Mouse (Mus musculus) stomach, embryonic 16.5 days (tissue): ENCODE results near the gene Ppp1r14a. TPM values are rescaled to one million over a fixed set of nuclear protein-coding genes. Genes with fewer than 3 reads are reported as not detected.

Source experiments
- ATAC-seq: fragments of 200-750 bp; cut with Nextera tagmentation; 2 replicates; pipeline ENCODE4 v1.8.0; 2017; ENCODE audit warnings: moderate number of reproducible peaks, moderate TSS enrichment; ENCODE audit not compliant: insufficient read depth, low FRiP score
- H3K27ac ChIP-seq: fragments of 300-500 bp; sonication (generic); 2 replicates; pipeline ENCODE4 v1.5.1; 2014; ENCODE audit warnings: low read length
- H3K27me3 ChIP-seq: fragments of 300-500 bp; sonication (generic); 2 replicates; pipeline ENCODE4 v1.6.1; 2014; ENCODE audit warnings: low read length, control low read depth, mixed read lengths; ENCODE audit not compliant: control insufficient read depth, insufficient read depth
- H3K36me3 ChIP-seq: fragments of 300-500 bp; sonication (generic); 2 replicates; pipeline ENCODE4 v1.6.1; 2014; ENCODE audit warnings: low read length; ENCODE audit not compliant: control insufficient read depth, insufficient read depth
- H3K4me1 ChIP-seq: fragments of 300-500 bp; sonication (generic); 2 replicates; pipeline ENCODE4 v1.6.1; 2014; ENCODE audit warnings: low read length, control low read depth, mixed read lengths; ENCODE audit not compliant: control insufficient read depth, insufficient read depth
- H3K4me2 ChIP-seq: fragments of 300-500 bp; sonication (generic); 2 replicates; pipeline ENCODE4 v1.6.1; 2014; ENCODE audit warnings: low read depth, low read length, mixed read lengths
- H3K4me3 ChIP-seq: fragments of 300-500 bp; sonication (generic); replicated peaks from 2 replicates; pipeline ENCODE4 v1.5.1; 2014; ENCODE audit warnings: mild to moderate bottlenecking, low read length
- H3K9ac ChIP-seq: fragments of 300-500 bp; sonication (generic); 2 replicates; pipeline ENCODE4 v1.6.1; 2014; ENCODE audit warnings: low read length
- H3K9me3 ChIP-seq: fragments of 300-500 bp; sonication (generic); replicated peaks from 2 replicates; pipeline ENCODE4 v1.6.1; 2016; ENCODE audit warnings: low read length, control low read depth; ENCODE audit not compliant: control insufficient read depth
- WGBS: fragments of 180-500 bp; shearing (Covaris S2); extraction: QIAGEN DNeasy Blood & Tissue Kit; methylation state at CpG from one replicate; pipeline ENCODE4 v1.1.7; 2014; 5-methylcytosine and 5-hydroxymethylcytosine counted together
- polyA plus RNA-seq: library from polyadenylated mRNA; unstranded; fragments of >200 nt; fragmentation: Nextera tagmentation; extraction: Ambion mirVana; gene quantifications from 2 replicates; pipeline ENCODE4 v1.2.1, GENCODE M21; 2015

Ppp1r14a gene
- polyA plus RNA-seq, 1 experiment from 2014 or later, result 48.8 TPM

- H3K36me3 ChIP-seq, result no peaks in the 10 kb centered on the region
- no peaks in the 10 kb centered on the region for H3K27me3 ChIP-seq
- H3K4me1 ChIP-seq, result 0 out of 2 replicates have a peak, but pooled peaks cover 4% of the 10 kb centered on the region
- H3K9ac ChIP-seq, result no peak overlapping the region
- H3K4me2 ChIP-seq, result no peak overlapping the region
- H3K27ac ChIP-seq, result no peak overlapping the region
- no peaks in the 10 kb centered on the region for H3K9me3 ChIP-seq
- WGBS, result 87% methylated on average over 9 of the region's 9 CpGs
- H3K4me3 ChIP-seq, result no peak overlapping the region
- ATAC-seq, result no peak
These were observed 51.1 kb downstream of the Ppp1r14a start for GRCm38 (mm10) chr7:29340247-29340646.

GRCm38 (mm10) chr7:29340838-29341237 lies 51.7 kb downstream of the Ppp1r14a start:
- no peaks in the 10 kb centered on the region for H3K9me3 ChIP-seq
- no peaks in the 10 kb centered on the region for H3K27me3 ChIP-seq
- H3K4me1 ChIP-seq, result 0 out of 2 replicates have a peak, but pooled peaks cover 4% of the 10 kb centered on the region
- no peak overlapping the region for H3K27ac ChIP-seq
- H3K4me2 ChIP-seq, result no peak overlapping the region
- H3K4me3 ChIP-seq, result no peak overlapping the region
- no peak overlapping the region for H3K9ac ChIP-seq
- 84% methylated on average over 8 of the region's 8 CpGs for WGBS
- ATAC-seq, result no peak
- H3K36me3 ChIP-seq, result no peaks in the 10 kb centered on the region

- WGBS, result 61% methylated on average over 12 of the region's 12 CpGs
- ATAC-seq, result no peak
- peak overlapping the region; percentile 5; the same call in 1 of the 2 replicates for H3K27ac ChIP-seq
These were observed 52.6 kb downstream of the Ppp1r14a start for GRCm38 (mm10) chr7:29341722-29342121.

GRCm38 (mm10) chr7:29342489-29343092 lies 53.5 kb downstream of the Ppp1r14a start:
- H3K4me2 ChIP-seq, result no peak overlapping the region
- ATAC-seq, result no peak
- H3K9ac ChIP-seq, result no peak overlapping the region
- 0 out of 2 replicates have a peak, but pooled peaks cover 4% of the 10 kb centered on the region for H3K4me1 ChIP-seq
- 63% methylated on average over 8 of the region's 8 CpGs for WGBS
- H3K27me3 ChIP-seq, result no peaks in the 10 kb centered on the region
- no peaks in the 10 kb centered on the region for H3K9me3 ChIP-seq
- no peak overlapping the region for H3K4me3 ChIP-seq
- H3K27ac ChIP-seq, result peak overlapping the region; percentile 5; the same call in 1 of the 2 replicates
- H3K36me3 ChIP-seq, result no peaks in the 10 kb centered on the region

More at GRCm38 (mm10) chr7:29341722-29342121, 52.6 kb downstream of the Ppp1r14a start:
- Histone ChIP-seq H3K9ac (no peak overlapping the region), H3K36me3 (no peaks in the 10 kb centered on the region), H3K4me3 (no peak overlapping the region), H3K4me1 (0 out of 2 replicates have a peak, but pooled peaks cover 4% of the 10 kb centered on the region), H3K4me2 (no peak overlapping the region), H3K9me3 (no peaks in the 10 kb centered on the region), H3K27me3 (no peaks in the 10 kb centered on the region)

Other genes starting within 250 kb of the Ppp1r14a start
- 0.45 and 2.6 TPM in 2 replicates for gene Ryr1, start 164.1 kb upstream of the Ppp1r14a start, polyA plus RNA-seq
- 0.56 and 0.61 TPM in 2 replicates for gene Rasgrp4, start 154.5 kb upstream of the Ppp1r14a start, polyA plus RNA-seq
- gene Fam98c, start 133.1 kb upstream of the Ppp1r14a start, polyA plus RNA-seq, result 18.9 and 19.6 TPM in 2 replicates
- 0.51 and 0.56 TPM in 2 replicates for gene Ggn, start 119.1 kb upstream of the Ppp1r14a start, polyA plus RNA-seq
- gene Spred3, start 118.9 kb upstream of the Ppp1r14a start, polyA plus RNA-seq, result 1.6 and 2.2 TPM in 2 replicates
- gene Psmd8, start 108.6 kb upstream of the Ppp1r14a start, polyA plus RNA-seq, result 242 and 249 TPM in 2 replicates
- gene Catsperg1, start 75.3 kb upstream of the Ppp1r14a start, polyA plus RNA-seq, result 0.41 and 0.81 TPM in 2 replicates
- gene Kcnk6, start 56.8 kb upstream of the Ppp1r14a start, polyA plus RNA-seq, result 2.2 and 3.1 TPM in 2 replicates
- gene Yif1b, start 51.0 kb upstream of the Ppp1r14a start, polyA plus RNA-seq, result 89.4 and 92.2 TPM in 2 replicates
- 77.3 and 80.2 TPM in 2 replicates for gene 2200002D01Rik, start 40.8 kb upstream of the Ppp1r14a start, polyA plus RNA-seq
- 399 and 413 TPM in 2 replicates for gene Spint2, start 7.4 kb upstream of the Ppp1r14a start, polyA plus RNA-seq
- gene Dpf1, start 14.6 kb downstream of the Ppp1r14a start, polyA plus RNA-seq, result 5.3 and 5.9 TPM in 2 replicates
- 18.4 and 22.2 TPM in 2 replicates for gene Sipa1l3, start 229.3 kb downstream of the Ppp1r14a start, polyA plus RNA-seq